Mouse (Mus musculus): ENCODE results near the gene Ndufs7. TPM values are rescaled to one million over a fixed set of nuclear protein-coding genes. Genes with fewer than 3 reads are reported as not detected.

Ndufs7 gene
- polyA plus RNA-seq, 1 experiment from 2014 or later: 223 TPM

DNA sequence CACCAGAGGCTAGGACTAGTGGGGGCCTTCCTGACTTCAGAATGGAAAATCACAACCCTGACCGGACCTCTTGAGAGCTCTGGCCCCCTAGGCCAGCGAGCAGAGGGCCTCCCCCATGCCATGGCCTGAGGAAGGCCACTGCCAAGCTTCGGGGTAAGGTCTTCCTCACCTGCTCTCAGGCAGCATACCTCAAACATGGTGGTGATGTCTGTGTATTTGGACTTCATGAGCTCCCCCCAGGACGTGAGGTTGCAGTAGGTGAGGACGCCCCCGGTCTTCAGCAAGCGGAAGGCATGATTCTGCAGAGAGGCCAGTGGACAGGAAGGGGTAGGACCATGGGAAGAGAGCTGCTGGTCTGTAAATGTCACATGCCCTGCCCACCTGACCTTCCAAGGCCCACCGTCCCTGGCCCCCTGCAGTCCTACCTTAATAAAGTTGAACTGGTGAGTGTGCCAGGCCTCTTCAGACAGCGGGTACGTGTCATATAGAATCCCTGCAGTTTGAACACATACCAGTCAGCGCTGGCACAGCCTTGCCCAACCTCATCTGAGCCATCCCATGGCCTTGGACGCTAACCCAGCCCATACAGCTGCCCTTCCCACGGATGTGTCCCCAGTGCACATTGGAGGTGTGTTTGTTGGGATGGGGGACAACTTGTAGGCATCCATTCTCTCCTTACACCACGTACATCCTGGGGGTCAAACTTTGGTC is 10.0 kb downstream of the Ndufs7 start:
- Histone ChIP-seq H3K27ac (ENCODE audit: low read length) (no peak overlapping the region), H3K4me1 (ENCODE audit: control insufficient read depth, low read depth, low read length) (peaks cover 43% of the 10 kb centered on the region), H3K4me3 (ENCODE audit: low read depth, low read length) (peak overlapping the region; percentile 64), H3K9me3 (replicated peaks; ENCODE audit: control insufficient read depth, low read length) (no peaks in the 10 kb centered on the region), H3K27me3 (ENCODE audit: control insufficient read depth, insufficient read depth, low read depth, low read length) (no peaks in the 10 kb centered on the region), H3K4me2 (ENCODE audit: low read depth, low read length) (peak overlapping the region; percentile 81), H3K36me3 (ENCODE audit: control insufficient read depth, insufficient read depth) (peaks cover 25% of the 10 kb centered on the region), H3K9ac (ENCODE audit: low read depth, low read length) (peak overlapping the region; percentile 19; the same call in 1 of the 2 replicates)
- 78% methylated on average over 14 of the region's 14 CpGs for WGBS (ENCODE audit: insufficient replicate concordance)
- ATAC-seq (ENCODE audit: low read depth): no peak

DNA sequence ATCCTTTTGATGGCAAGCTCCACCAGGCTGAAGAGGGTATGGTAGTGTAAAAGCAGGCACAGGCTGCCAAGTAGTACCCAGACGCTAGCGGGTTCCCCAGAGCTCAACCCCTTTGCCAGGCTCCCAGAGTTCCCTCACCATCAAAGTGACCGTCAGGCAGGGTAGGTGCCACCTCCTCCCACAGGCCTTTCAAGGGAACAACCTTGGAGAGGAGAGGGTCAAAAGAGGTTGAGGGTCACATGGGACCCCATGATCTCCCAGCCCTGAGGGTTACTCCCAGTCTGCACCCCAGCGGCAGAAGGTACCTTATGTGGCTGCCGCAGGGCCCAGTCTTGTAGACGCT is 10.5 kb downstream of the Ndufs7 start:
- Histone ChIP-seq H3K4me1 (ENCODE audit: control insufficient read depth, low read depth, low read length) (peaks cover 48% of the 10 kb centered on the region), H3K27ac (ENCODE audit: low read length) (peak overlapping the region; percentile 65; the same call in 1 of the 2 replicates), H3K4me3 (ENCODE audit: low read depth, low read length) (peak overlapping the region; percentile 64), H3K9me3 (replicated peaks; ENCODE audit: control insufficient read depth, low read length) (no peaks in the 10 kb centered on the region), H3K27me3 (ENCODE audit: control insufficient read depth, insufficient read depth, low read depth, low read length) (no peaks in the 10 kb centered on the region), H3K36me3 (ENCODE audit: control insufficient read depth, insufficient read depth) (peaks cover 22% of the 10 kb centered on the region), H3K9ac (ENCODE audit: low read depth, low read length) (peak overlapping the region; percentile 19; the same call in 1 of the 2 replicates), H3K4me2 (ENCODE audit: low read depth, low read length) (peak overlapping the region; percentile 81)
- WGBS (ENCODE audit: insufficient replicate concordance): 86% methylated on average over 6 of the region's 6 CpGs
- ATAC-seq (ENCODE audit: low read depth): no peak

- Histone ChIP-seq H3K36me3 (ENCODE audit: control insufficient read depth, insufficient read depth) (peaks cover 16% of the 10 kb centered on the region), H3K4me3 (ENCODE audit: low read depth, low read length) (peak overlapping the region; percentile 64), H3K4me2 (ENCODE audit: low read depth, low read length) (peak overlapping the region; percentile 81), H3K27ac (ENCODE audit: low read length) (peak overlapping the region; percentile 76), H3K27me3 (ENCODE audit: control insufficient read depth, insufficient read depth, low read depth, low read length) (no peaks in the 10 kb centered on the region), H3K9me3 (replicated peaks; ENCODE audit: control insufficient read depth, low read length) (no peaks in the 10 kb centered on the region), H3K9ac (ENCODE audit: low read depth, low read length) (peak overlapping the region; percentile 57), H3K4me1 (ENCODE audit: control insufficient read depth, low read depth, low read length) (peaks cover 48% of the 10 kb centered on the region)
- peak; percentile 3 for ATAC-seq (ENCODE audit: low read depth)
- 11% methylated on average over 19 of the region's 19 CpGs for WGBS (ENCODE audit: insufficient replicate concordance)
Measured at GRCm38 (mm10) chr10:80259861-80260641, 11.1 kb downstream of the Ndufs7 start.

GRCm38 (mm10) chr10:80260642-80261584 is 12.0 kb downstream of the Ndufs7 start, which contains the start of the genes Gamt and Dazap1:
TSS of gene Gamt (minus strand) at chr10:80261012.
TSS of gene Dazap1 (plus strand) at chr10:80261486.
- Histone ChIP-seq H3K9me3 (replicated peaks; ENCODE audit: control insufficient read depth, low read length) (no peaks in the 10 kb centered on the region), H3K27ac (ENCODE audit: low read length) (peak within 1 kb of the TSS; percentile 95), H3K4me1 (ENCODE audit: control insufficient read depth, low read depth, low read length) (peaks cover 51% of the 10 kb centered on the region), H3K4me2 (ENCODE audit: low read depth, low read length) (peak within 1 kb of the TSS; percentile 81), H3K36me3 (ENCODE audit: control insufficient read depth, insufficient read depth) (peaks cover 8% of the 10 kb centered on the region), H3K4me3 (ENCODE audit: low read depth, low read length) (peak within 1 kb of the TSS; percentile 64), H3K27me3 (ENCODE audit: control insufficient read depth, insufficient read depth, low read depth, low read length) (no peaks in the 10 kb centered on the region), H3K9ac (ENCODE audit: low read depth, low read length) (peak within 1 kb of the TSS; percentile 74)
- WGBS (ENCODE audit: insufficient replicate concordance): under 1% methylated on average over 49 of the region's 49 CpGs
- ATAC-seq (ENCODE audit: low read depth): peak; percentile 72

DNA sequence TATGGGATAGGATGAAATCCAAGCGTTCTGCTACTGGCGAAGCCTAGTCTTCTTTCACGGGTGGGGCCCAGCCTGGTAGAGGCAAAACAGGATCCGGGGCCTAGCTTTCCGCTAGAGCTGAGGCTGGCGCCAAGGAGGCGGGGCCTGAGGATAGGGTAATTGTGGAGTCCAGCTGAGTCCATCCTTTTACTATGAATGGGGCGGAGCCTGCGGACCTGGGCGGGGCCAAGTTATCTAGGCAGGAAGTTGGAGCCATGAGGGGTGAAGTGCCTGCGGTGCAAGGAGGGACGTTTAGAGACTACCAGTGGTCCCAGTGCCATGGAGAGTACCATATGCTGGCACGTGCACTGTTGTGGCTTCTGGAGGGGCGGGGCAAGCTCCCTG is 12.7 kb downstream of the Ndufs7 start:
- H3K9me3 ChIP-seq (replicated peaks; ENCODE audit: control insufficient read depth, low read length): no peaks in the 10 kb centered on the region
- peak overlapping the region; percentile 95 for H3K27ac ChIP-seq (ENCODE audit: low read length)
- 0 out of 2 replicates have a peak, but pooled peaks cover 6% of the 10 kb centered on the region for H3K36me3 ChIP-seq (ENCODE audit: control insufficient read depth, insufficient read depth)
- peaks cover 58% of the 10 kb centered on the region for H3K4me1 ChIP-seq (ENCODE audit: control insufficient read depth, low read depth, low read length)
- H3K4me3 ChIP-seq (ENCODE audit: low read depth, low read length): peak overlapping the region; percentile 64
- H3K4me2 ChIP-seq (ENCODE audit: low read depth, low read length): peak overlapping the region; percentile 81
- peak; percentile 49 for ATAC-seq (ENCODE audit: low read depth)
- WGBS (ENCODE audit: insufficient replicate concordance): under 1% methylated on average over 14 of the region's 14 CpGs
- peak overlapping the region; percentile 74 for H3K9ac ChIP-seq (ENCODE audit: low read depth, low read length)
- H3K27me3 ChIP-seq (ENCODE audit: control insufficient read depth, insufficient read depth, low read depth, low read length): no peaks in the 10 kb centered on the region

GRCm38 (mm10) chr10:80262169-80262568 is 13.2 kb downstream of the Ndufs7 start:
- Histone ChIP-seq H3K4me3 (ENCODE audit: low read depth, low read length) (peak overlapping the region; percentile 64), H3K9ac (ENCODE audit: low read depth, low read length) (peak overlapping the region; percentile 52; the same call in 1 of the 2 replicates), H3K4me2 (ENCODE audit: low read depth, low read length) (peak overlapping the region; percentile 81), H3K4me1 (ENCODE audit: control insufficient read depth, low read depth, low read length) (peaks cover 64% of the 10 kb centered on the region), H3K9me3 (replicated peaks; ENCODE audit: control insufficient read depth, low read length) (no peaks in the 10 kb centered on the region), H3K27me3 (ENCODE audit: control insufficient read depth, insufficient read depth, low read depth, low read length) (no peaks in the 10 kb centered on the region), H3K36me3 (ENCODE audit: control insufficient read depth, insufficient read depth) (peaks cover 6% of the 10 kb centered on the region; the same call in 1 of the 2 replicates), H3K27ac (ENCODE audit: low read length) (peak overlapping the region; percentile 95)
- ATAC-seq (ENCODE audit: low read depth): no peak
- WGBS (ENCODE audit: insufficient replicate concordance): 57% methylated on average over 12 of the region's 12 CpGs

DNA sequence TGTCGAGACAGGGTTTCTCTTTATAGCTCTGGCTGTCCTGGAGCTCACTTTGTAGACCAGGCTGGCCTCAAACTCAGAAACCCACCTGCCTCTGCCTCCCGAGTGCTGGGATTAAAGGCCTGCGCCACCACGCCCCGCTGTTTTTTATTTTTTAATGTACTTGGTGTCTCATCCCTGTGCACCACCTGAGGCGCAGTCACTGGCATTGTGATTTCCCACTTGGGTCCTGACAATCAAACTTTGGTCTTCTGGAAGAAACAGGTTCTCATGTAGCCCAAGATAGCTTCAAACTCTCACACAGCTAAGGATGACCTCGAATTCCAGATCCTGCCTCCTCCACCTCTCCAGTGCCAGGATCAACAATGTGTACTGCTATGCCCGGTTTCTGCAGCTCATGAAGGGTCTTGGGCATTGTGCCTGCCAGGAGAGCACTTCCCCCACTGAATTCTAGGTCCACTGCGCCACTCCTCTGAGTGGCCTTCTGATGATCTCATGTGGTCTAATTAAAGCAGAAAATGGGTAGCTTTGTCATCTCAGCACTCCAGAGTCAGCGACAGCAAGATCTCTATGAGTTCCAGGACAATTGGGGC is 13.9 kb downstream of the Ndufs7 start:
- H3K4me2 ChIP-seq (ENCODE audit: low read depth, low read length): no peak overlapping the region
- peaks cover 70% of the 10 kb centered on the region for H3K4me1 ChIP-seq (ENCODE audit: control insufficient read depth, low read depth, low read length)
- ATAC-seq (ENCODE audit: low read depth): no peak
- no peak overlapping the region for H3K4me3 ChIP-seq (ENCODE audit: low read depth, low read length)
- WGBS (ENCODE audit: insufficient replicate concordance): 81% methylated on average over 10 of the region's 10 CpGs
- H3K27ac ChIP-seq (ENCODE audit: low read length): peak overlapping the region; percentile 45; the same call in 1 of the 2 replicates
- H3K9me3 ChIP-seq (replicated peaks; ENCODE audit: control insufficient read depth, low read length): no peaks in the 10 kb centered on the region
- H3K9ac ChIP-seq (ENCODE audit: low read depth, low read length): no peak overlapping the region
- peaks cover 4% of the 10 kb centered on the region; the same call in 1 of the 2 replicates for H3K36me3 ChIP-seq (ENCODE audit: control insufficient read depth, insufficient read depth)
- H3K27me3 ChIP-seq (ENCODE audit: control insufficient read depth, insufficient read depth, low read depth, low read length): no peaks in the 10 kb centered on the region
